Mouse (Mus musculus) heart, embryonic 16.5 days (tissue): ENCODE results near the gene Rnase1. TPM values are rescaled to one million over a fixed set of nuclear protein-coding genes. Genes with fewer than 3 reads are reported as not detected.
"Not testable (repeated sequence)": the region's sequence is repeated elsewhere in the genome, so short reads cannot be mapped to it uniquely, and the experiment has no call there.

Experiments
- ATAC-seq: fragments of 200-750 bp; cut with Nextera tagmentation; replicated peaks from 2 replicates; pipeline ENCODE4 v1.8.0; 2017; ENCODE audit warnings: moderate number of reproducible peaks; ENCODE audit not compliant: insufficient read depth, low FRiP score; ENCODE audit errors: extremely low read depth
- H3K27ac ChIP-seq: fragments of 300-500 bp; sonication (generic); 2 replicates; pipeline ENCODE4 v1.5.1; 2014; ENCODE audit warnings: mild to moderate bottlenecking, low read length, control low read depth, moderate library complexity
- H3K27me3 ChIP-seq: fragments of 300-500 bp; sonication (generic); 2 replicates; pipeline ENCODE4 v1.6.1; 2014; ENCODE audit warnings: low read length, mixed read lengths; ENCODE audit not compliant: control insufficient read depth, insufficient read depth
- H3K36me3 ChIP-seq: fragments of 300-500 bp; sonication (generic); 2 replicates; pipeline ENCODE4 v1.6.1; 2014; ENCODE audit not compliant: control insufficient read depth, insufficient read depth
- H3K4me1 ChIP-seq: fragments of 300-500 bp; sonication (generic); 2 replicates; pipeline ENCODE4 v1.6.1; 2014; ENCODE audit warnings: low read length, mixed read lengths; ENCODE audit not compliant: control insufficient read depth, insufficient read depth
- H3K4me2 ChIP-seq: fragments of 300-500 bp; sonication (generic); 2 replicates; pipeline ENCODE4 v1.6.1; 2014; ENCODE audit warnings: low read depth, mild to moderate bottlenecking, control low read depth, low read length
- H3K4me3 ChIP-seq: fragments of 300-500 bp; sonication (generic); 2 replicates; pipeline ENCODE4 v1.5.1; 2014; ENCODE audit warnings: mild to moderate bottlenecking, control low read depth, low read length
- H3K9ac ChIP-seq: fragments of 300-500 bp; sonication (generic); 2 replicates; pipeline ENCODE4 v1.6.1; 2014; ENCODE audit warnings: low read length, control low read depth
- H3K9me3 ChIP-seq: fragments of 300-500 bp; sonication (generic); replicated peaks from 2 replicates; pipeline ENCODE4 v1.6.1; 2016; ENCODE audit warnings: low read length; ENCODE audit not compliant: control insufficient read depth
- WGBS: fragments of 180-500 bp; shearing (Covaris S2); extraction: QIAGEN DNeasy Blood & Tissue Kit; methylation state at CpG from one replicate; pipeline ENCODE4 v1.1.7; 2014; 5-methylcytosine and 5-hydroxymethylcytosine counted together
- polyA plus RNA-seq: library from polyadenylated mRNA; unstranded; fragments of >200 nt; fragmentation: Nextera tagmentation; extraction: Ambion mirVana; gene quantifications from 2 replicates; pipeline ENCODE4 v1.2.1, GENCODE M21; 2015

The Rnase1 gene
- polyA plus RNA-seq = 0.91 and 1.1 TPM in 2 replicates

DNA sequence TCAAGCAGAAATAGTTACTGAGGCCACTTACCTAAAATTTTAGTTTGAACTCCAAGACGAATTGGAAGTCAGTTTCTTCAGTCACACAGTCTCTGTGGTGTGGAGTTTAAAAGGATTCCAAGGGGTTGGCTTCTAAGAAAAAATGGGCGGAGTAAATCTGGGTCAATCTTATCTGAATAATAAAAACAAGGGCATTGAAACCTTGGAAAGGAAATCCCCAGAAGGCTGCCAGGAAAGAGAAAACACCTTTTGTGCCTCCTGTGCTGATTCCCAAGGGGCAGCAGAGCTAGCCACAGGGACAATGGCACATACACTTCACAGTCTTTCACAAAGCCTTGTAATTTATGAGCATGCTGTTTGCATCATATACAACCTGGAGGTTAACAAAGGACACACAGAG, at the start of gene Rnase1:
Gene Rnase1, minus strand, starts transcription at position 101 of the 400 bp plus-strand sequence.
- Histone ChIP-seq H3K4me1 (peaks cover 9% of the 10 kb centered on the region), H3K9me3 (no peaks in the 10 kb centered on the region), H3K4me3 (no peak within 1 kb of the TSS), H3K9ac (no peak within 1 kb of the TSS), H3K27ac (no peak within 1 kb of the TSS), H3K4me2 (no peak within 1 kb of the TSS), H3K27me3 (no peaks in the 10 kb centered on the region), H3K36me3 (no peaks in the 10 kb centered on the region)
- 59% methylated on average over 2 of the region's 2 CpGs for WGBS
- ATAC-seq = no peak

DNA sequence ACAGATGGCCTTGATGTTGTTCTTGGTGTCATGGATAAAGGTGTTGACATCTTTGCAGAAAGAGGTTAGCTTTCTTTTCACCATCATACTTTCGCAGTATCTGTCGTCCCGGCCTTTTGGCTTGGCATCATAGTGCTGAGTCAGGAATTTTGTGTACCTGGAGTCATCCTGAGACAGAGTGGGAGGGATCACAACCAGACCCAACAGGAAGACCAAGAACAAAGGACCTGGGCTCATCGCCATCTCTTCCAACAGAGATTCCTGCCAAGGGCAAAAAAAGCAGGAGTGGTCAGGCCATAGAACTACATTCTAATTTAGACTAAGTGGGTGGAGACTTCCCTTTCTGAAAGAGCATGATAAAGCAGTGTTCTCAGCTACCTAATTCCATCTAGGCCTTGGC, 49.1 kb upstream of the Rnase1 start:
- Histone ChIP-seq H3K4me2 (no peak overlapping the region), H3K4me1 (no peaks in the 10 kb centered on the region), H3K36me3 (no peaks in the 10 kb centered on the region), H3K27ac (no peak overlapping the region), H3K9ac (no peak overlapping the region), H3K9me3 (no peaks in the 10 kb centered on the region), H3K4me3 (no peak overlapping the region), H3K27me3 (no peaks in the 10 kb centered on the region)
- 83% methylated on average over 4 of the region's 4 CpGs for WGBS
- no peak for ATAC-seq

DNA sequence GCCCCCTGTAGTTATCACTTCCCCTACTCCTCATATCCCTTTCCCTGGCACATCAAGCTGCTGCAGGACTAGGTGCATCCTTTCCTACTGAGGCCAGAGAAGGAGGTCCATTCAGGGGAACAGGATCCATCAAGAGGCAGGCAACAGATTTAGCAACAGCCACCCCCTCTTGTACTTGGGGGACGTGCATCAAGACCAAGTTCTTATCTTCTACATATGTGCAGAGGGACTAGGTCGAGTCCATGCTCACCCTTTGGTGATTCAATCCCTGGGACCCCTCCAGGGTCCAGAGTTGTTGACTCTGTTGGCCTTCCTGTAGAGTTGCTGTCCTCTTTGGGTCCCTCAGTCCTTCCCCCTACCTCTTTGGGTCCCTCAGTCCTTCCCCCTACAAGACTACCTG, 34.5 kb upstream of the Rnase1 start:
- WGBS = 64% methylated on average over 2 of the region's 2 CpGs
- ATAC-seq, H3K4me2 ChIP-seq, H3K9me3 ChIP-seq, H3K27me3 ChIP-seq, H3K4me1 ChIP-seq, H3K4me3 ChIP-seq, H3K9ac ChIP-seq, H3K36me3 ChIP-seq, H3K27ac ChIP-seq: not testable (repeated sequence)

DNA sequence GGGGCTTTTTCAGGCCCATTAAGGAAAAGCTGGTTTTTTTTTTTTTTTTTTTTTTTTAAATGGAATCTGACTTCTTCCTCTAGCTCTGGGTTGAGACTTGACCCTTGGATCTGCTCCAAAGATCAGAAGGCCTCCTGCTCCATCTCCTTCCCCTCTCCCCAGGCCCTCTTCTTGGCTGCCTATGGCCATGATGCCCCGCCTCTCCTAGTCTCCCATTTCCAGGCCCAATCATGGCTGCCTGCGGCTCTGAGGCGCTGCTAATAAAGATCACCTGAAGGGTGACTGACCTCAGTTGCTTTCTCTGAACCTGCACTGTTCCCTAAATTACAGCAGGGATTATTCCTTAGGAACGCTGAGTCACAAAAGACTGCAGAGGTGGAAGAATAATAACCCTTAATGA, 27.3 kb upstream of the Rnase1 start:
- WGBS = 87% methylated on average over 4 of the region's 4 CpGs
- Histone ChIP-seq H3K27me3 (no peaks in the 10 kb centered on the region), H3K36me3 (no peaks in the 10 kb centered on the region), H3K9me3 (no peaks in the 10 kb centered on the region), H3K9ac (no peak overlapping the region), H3K4me2 (no peak overlapping the region), H3K27ac (no peak overlapping the region), H3K4me3 (no peak overlapping the region), H3K4me1 (peaks cover 4% of the 10 kb centered on the region; the same call in 1 of the 2 replicates)
- no peak for ATAC-seq

DNA sequence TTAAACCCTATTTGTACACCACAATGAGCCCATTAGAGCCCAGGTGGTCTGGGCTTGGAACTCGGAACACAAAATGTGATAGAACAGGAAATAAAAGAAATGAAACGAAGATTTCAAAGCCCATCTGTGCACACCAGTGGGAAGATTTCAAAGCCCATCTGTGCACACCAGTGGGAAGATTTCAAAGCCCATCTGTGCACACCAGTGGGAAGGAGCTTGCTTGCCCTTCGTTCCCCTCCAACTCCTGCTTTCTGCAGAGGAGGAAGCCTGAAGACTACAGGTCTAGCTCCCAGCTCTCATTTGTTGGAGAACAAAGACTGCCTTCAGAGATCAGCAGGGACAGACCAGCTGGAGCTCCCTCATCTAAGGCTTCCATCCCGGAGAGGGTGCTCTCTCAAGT, 26.4 kb upstream of the Rnase1 start:
- 47% methylated on average over 4 of the region's 4 CpGs for WGBS
- ATAC-seq, H3K27me3 ChIP-seq, H3K9ac ChIP-seq, H3K4me1 ChIP-seq, H3K4me3 ChIP-seq, H3K27ac ChIP-seq, H3K36me3 ChIP-seq, H3K4me2 ChIP-seq, H3K9me3 ChIP-seq: not testable (repeated sequence)

DNA sequence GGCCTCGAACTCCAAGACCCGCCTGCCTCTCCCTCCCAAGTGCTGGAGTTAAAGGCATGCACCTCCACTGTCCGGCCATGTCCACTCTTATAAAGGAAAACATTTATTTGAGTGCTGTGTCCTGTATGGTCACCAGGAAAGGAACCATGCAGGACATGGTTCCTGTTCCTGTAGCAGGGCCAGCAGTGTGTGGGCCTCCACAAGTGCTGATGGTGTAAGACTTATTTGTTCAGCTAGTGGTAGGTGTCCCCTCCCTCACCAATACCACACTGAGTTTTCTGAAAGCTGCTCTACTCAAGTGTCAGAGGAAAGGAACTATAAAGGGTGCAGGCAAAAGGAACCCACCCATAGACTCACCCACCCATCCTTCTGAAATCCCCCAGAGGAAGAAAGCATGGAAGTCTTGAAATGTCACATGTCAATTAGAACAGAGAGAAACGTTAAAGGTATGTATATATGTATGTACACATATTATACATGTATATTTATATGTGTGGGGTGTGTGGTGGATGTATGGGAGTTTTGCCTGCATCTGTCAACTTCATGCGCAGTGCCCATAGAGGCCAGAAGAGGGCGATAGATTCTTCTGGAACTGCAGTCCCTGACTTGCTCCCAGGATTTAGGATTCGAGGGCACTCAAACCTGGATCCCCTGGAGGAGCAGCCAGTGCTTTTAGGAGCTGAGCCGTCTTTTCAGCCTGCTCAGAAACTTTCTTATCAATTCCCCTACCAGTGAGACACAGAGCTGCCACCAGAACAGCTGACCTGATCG, 25.7 kb upstream of the Rnase1 start:
- not testable (repeated sequence) for H3K27me3 ChIP-seq, H3K36me3 ChIP-seq, H3K4me1 ChIP-seq, ATAC-seq, H3K4me3 ChIP-seq, H3K9ac ChIP-seq, H3K9me3 ChIP-seq, H3K27ac ChIP-seq
- peak overlapping the region; percentile 26; the same call in 1 of the 2 replicates for H3K4me2 ChIP-seq
- WGBS = 29% methylated on average over 9 of the region's 9 CpGs

DNA sequence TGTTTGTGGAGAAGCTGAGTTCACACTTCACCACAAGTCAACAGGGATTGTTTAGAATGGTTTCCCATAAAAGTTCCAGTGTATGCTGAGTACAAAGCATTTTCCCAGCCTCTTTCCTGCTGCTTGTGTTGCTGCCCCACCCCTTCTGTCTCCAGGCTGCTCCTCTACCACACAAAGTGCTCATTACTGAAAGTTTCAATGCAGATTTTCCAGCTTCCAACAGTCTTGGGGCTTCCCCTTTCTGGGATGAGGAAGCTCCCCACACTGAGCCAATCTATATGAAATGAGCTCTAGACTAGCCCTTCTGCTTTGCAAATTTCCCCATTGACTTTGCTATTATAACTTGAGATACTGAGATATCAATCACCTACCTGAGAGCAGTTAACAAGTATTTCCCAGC, 19.5 kb upstream of the Rnase1 start:
- Histone ChIP-seq H3K4me3 (no peak overlapping the region), H3K27me3 (no peaks in the 10 kb centered on the region), H3K27ac (no peak overlapping the region), H3K4me1 (no peaks in the 10 kb centered on the region), H3K9me3 (peaks cover 4% of the 10 kb centered on the region; the same call in 1 of the 2 replicates), H3K9ac (no peak overlapping the region), H3K4me2 (no peak overlapping the region), H3K36me3 (no peaks in the 10 kb centered on the region)
- ATAC-seq = no peak

DNA sequence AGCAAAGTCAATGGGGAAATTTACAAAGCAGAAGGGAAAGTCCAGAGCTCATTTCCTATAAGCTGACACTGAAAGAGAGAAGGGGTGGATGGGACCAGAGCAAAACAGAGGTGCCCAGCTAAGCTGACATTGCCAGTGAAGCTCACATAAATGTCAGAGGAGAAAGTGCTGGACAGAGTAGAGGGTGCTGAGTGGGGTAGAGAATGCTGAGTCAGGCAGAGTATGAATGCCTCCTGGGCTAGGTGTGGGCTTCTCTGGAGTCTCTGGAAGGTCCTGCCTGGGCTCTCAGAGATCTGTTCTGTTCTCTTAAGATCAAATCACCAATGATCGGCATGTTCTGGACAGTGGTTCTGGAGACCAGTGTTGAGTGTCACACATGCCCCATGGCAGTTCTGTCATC, 18.9 kb upstream of the Rnase1 start:
- Histone ChIP-seq H3K9ac (no peak overlapping the region), H3K4me2 (no peak overlapping the region), H3K27ac (no peak overlapping the region), H3K27me3 (no peaks in the 10 kb centered on the region), H3K9me3 (peaks cover 4% of the 10 kb centered on the region; the same call in 1 of the 2 replicates), H3K36me3 (no peaks in the 10 kb centered on the region), H3K4me1 (no peaks in the 10 kb centered on the region), H3K4me3 (no peak overlapping the region)
- ATAC-seq = no peak
- WGBS = 100% methylated on average over 1 of the region's 1 CpGs

DNA sequence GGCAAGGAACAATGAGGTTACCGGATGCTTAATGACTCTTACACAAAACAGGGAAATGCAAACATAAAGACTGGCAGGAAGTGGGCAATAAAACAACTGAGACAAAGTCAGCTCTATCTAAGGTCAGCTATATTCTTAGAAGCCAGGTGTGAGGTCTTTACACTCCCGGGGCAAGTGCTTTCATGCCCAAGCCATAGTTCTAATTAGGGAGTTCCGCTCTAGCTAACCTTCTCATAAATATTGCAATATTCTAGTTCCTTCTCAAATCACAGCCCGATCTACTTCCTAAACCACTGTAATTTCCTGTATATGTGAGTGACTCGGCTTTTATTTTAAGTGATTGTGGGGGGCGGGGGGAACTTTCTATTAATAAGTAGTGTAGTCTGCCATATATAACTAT, 16.7 kb upstream of the Rnase1 start:
- H3K9ac ChIP-seq, H3K4me3 ChIP-seq, H3K4me1 ChIP-seq, H3K9me3 ChIP-seq, ATAC-seq, H3K4me2 ChIP-seq, H3K27ac ChIP-seq, H3K36me3 ChIP-seq, H3K27me3 ChIP-seq: not testable (repeated sequence)
- WGBS = 81% methylated on average over 6 of the region's 6 CpGs
